Mouse (Mus musculus) spleen, adult 2 months (tissue): ENCODE measurements around the gene Slc7a7. TPM values are rescaled to one million over a fixed set of nuclear protein-coding genes. Genes with fewer than 3 reads are reported as not detected.

Experiments used
- DNase-seq, 2 experiments: peaks; one replicate each; pipeline versions ENCODE4 v3.0.0 to v3.0.0-alpha.2; 2012 to 2021; ENCODE audit warnings: low spot score in 2 of 2, low read depth in 1 of 2
- H3K27ac ChIP-seq: fragments of 200-500 bp; 2 replicates; pipeline ENCODE4 v1.5.1; 2012; ENCODE audit warnings: low read length, inconsistent platforms; ENCODE audit not compliant: insufficient read depth
- H3K27me3 ChIP-seq: fragments of 200-500 bp; 2 replicates; pipeline ENCODE4 v1.6.1; 2012; ENCODE audit warnings: mild to moderate bottlenecking, moderate library complexity, low read length, inconsistent platforms; ENCODE audit not compliant: control insufficient read depth, insufficient read depth
- H3K36me3 ChIP-seq: fragments of 200-500 bp; 2 replicates; pipeline ENCODE4 v1.6.1; 2012; ENCODE audit warnings: mild to moderate bottlenecking, low read length, inconsistent platforms; ENCODE audit not compliant: control insufficient read depth, insufficient read depth
- H3K4me1 ChIP-seq: fragments of 200-500 bp; 2 replicates; pipeline ENCODE4 v1.6.1; 2011; ENCODE audit warnings: inconsistent platforms; ENCODE audit not compliant: control insufficient read depth, insufficient read depth, insufficient read length
- H3K4me3 ChIP-seq: fragments of 200-500 bp; 2 replicates; pipeline ENCODE4 v1.5.1; 2011; ENCODE audit warnings: mild to moderate bottlenecking, inconsistent platforms; ENCODE audit not compliant: insufficient read depth, insufficient read length; ENCODE audit errors: extremely low read depth
- CTCF ChIP-seq: fragments of 200-500 bp; IDR thresholded peaks from 2 replicates; pipeline ENCODE4 v1.5.1; 2011; ENCODE audit warnings: mild to moderate bottlenecking, inconsistent platforms; ENCODE audit not compliant: insufficient read depth, insufficient read length, insufficient replicate concordance; ENCODE audit errors: extremely low read depth
- POLR2A ChIP-seq: fragments of 200-500 bp; IDR thresholded peaks from 2 replicates; pipeline ENCODE4 v1.6.1; 2011; ENCODE audit warnings: low read depth, low read length, inconsistent platforms
- WGBS: fragments of 180-500 bp; shearing (Covaris S2); methylation state at CpG from one replicate; pipeline ENCODE4 v1.1.7; 2018; 5-methylcytosine and 5-hydroxymethylcytosine counted together
- polyA plus RNA-seq: library from polyadenylated mRNA; depleted of rRNA; stranded (reverse); fragments of >200 nt; gene quantifications from 2 replicates; pipeline ENCODE4 v1.2.3, GENCODE M21; 2012; rRNA removed

The Slc7a7 gene
- polyA plus RNA-seq, 1 experiment: 31.2 TPM

GRCm38 (mm10) chr14:54321556-54322376 is 95.8 kb downstream of the Slc7a7 start:
- DNase-seq: no peak
- TF ChIP-seq CTCF (no peak), POLR2A (no peak)
- H3K27me3 ChIP-seq: no peaks in the 10 kb centered on the region
- H3K36me3 ChIP-seq: no peaks in the 10 kb centered on the region
- WGBS: 81% methylated on average over 18 of the region's 18 CpGs
- H3K27ac ChIP-seq: no peak overlapping the region
- no peaks in the 10 kb centered on the region for H3K4me1 ChIP-seq
- no peak overlapping the region for H3K4me3 ChIP-seq

Other genes starting within 250 kb of the Slc7a7 start
- 309 and 372 TPM in 2 replicates for gene Dad1, start 163.7 kb downstream of the Slc7a7 start, polyA plus RNA-seq
- gene Abhd4, start 163.6 kb downstream of the Slc7a7 start, polyA plus RNA-seq: 17.9 and 23.4 TPM in 2 replicates
- gene Olfr49, start 132.8 kb downstream of the Slc7a7 start, polyA plus RNA-seq: not detected in 2 replicates
- gene Oxa1l, start 56.9 kb downstream of the Slc7a7 start, polyA plus RNA-seq: 92.7 and 117 TPM in 2 replicates
- gene Mrpl52, start 9.1 kb upstream of the Slc7a7 start, polyA plus RNA-seq: 221 and 393 TPM in 2 replicates
- 42.0 and 63.2 TPM in 2 replicates for gene Mmp14, start 13.8 kb upstream of the Slc7a7 start, polyA plus RNA-seq
- gene Lrp10, start 46.4 kb upstream of the Slc7a7 start, polyA plus RNA-seq: 154 and 206 TPM in 2 replicates
- gene Rem2, start 58.3 kb upstream of the Slc7a7 start, polyA plus RNA-seq: 0.22 and 0.40 TPM in 2 replicates
- gene Prmt5, start 99.7 kb upstream of the Slc7a7 start, polyA plus RNA-seq: 18.2 and 26.6 TPM in 2 replicates
- 12.8 and 15.1 TPM in 2 replicates for gene Haus4, start 136.8 kb upstream of the Slc7a7 start, polyA plus RNA-seq
- 3.0 and 3.9 TPM in 2 replicates for gene Ajuba, start 159.8 kb upstream of the Slc7a7 start, polyA plus RNA-seq
- 4.2 and 6.0 TPM in 2 replicates for gene 4931414P19Rik, start 188.2 kb upstream of the Slc7a7 start, polyA plus RNA-seq
- 82.5 and 102 TPM in 2 replicates for gene Psmb5, start 200.2 kb upstream of the Slc7a7 start, polyA plus RNA-seq
- not detected in 2 replicates for gene Psmb11, start 203.7 kb upstream of the Slc7a7 start, polyA plus RNA-seq
- not detected in 2 replicates for gene Gm17606, start 223.2 kb upstream of the Slc7a7 start, polyA plus RNA-seq
- 7.3 and 10.8 TPM in 2 replicates for gene Cdh24, start 223.6 kb upstream of the Slc7a7 start, polyA plus RNA-seq